Mouse (Mus musculus) right cerebral cortex, postnatal 14 days (tissue): ENCODE data around the gene Ppp1r8.

ENCODE experiments used
- DNase-seq: peaks from one replicate; pipeline ENCODE4 v3.0.0; 2022

Gene Ppp1r8

DNA sequence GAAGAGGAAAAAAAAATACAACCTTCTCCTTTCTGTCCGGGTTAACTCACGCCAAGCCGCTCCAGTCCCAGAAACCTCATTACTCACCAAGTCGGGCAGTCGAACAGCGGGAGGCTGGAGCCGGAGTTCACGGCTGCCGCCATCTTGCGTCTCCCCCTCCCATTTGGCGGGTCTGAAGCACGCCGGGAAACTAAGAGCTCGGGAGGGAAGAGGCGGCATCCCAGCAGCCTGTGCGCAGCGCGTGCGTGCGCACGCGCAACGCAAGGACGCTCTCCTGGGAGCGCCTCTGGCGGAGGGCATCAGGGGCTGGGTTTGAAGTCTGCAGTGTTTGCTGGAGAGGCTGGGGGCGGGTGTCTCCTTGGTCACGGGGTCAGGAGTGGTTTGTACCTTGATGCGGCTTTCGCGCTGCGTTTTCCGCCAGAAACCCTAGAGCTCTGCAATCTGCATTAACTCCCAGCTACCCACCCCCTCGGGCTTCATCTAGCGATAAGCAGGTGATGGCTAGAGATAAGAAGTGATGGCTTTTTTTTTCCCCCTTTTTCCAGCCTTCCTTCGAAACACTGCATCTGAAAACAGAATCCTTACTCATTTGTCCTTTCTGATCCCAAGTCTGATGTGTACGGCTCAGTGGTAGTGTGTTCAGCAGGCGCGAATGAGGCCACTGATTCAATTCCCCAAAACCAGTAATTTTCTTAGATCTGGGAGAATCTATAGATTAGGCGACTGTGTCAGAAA is at the start of gene Ppp1r8:
Gene Ppp1r8, minus strand, starts transcription at position 200 of the 735 bp plus-strand sequence.
- DNase-seq, result peak; percentile 87

DNA sequence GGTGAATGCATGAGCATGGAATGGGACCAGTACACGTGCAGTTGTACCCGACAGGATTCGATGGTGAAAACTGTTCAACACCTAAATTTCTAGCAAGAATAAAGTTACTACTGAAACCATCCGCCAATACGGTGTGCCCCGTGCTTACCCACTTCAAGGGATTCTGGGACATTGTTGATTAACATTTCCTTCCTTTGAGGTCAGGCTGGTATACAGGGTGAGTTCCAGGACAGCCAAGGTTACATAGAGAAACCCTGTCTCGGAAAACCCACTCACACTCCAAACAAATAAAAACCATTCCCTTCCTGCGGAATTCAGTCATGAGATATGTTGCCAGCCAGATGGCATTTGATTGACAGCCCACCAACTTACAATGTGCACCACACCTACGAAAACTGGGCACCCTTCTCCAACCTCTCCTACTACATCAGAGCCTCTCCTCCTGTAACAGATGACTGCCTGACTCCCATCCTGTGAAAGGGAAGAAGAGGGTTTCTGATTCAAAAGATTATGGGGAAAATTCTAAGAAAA is 41.9 kb upstream of the Ppp1r8 start:
- no peak for DNase-seq

DNA sequence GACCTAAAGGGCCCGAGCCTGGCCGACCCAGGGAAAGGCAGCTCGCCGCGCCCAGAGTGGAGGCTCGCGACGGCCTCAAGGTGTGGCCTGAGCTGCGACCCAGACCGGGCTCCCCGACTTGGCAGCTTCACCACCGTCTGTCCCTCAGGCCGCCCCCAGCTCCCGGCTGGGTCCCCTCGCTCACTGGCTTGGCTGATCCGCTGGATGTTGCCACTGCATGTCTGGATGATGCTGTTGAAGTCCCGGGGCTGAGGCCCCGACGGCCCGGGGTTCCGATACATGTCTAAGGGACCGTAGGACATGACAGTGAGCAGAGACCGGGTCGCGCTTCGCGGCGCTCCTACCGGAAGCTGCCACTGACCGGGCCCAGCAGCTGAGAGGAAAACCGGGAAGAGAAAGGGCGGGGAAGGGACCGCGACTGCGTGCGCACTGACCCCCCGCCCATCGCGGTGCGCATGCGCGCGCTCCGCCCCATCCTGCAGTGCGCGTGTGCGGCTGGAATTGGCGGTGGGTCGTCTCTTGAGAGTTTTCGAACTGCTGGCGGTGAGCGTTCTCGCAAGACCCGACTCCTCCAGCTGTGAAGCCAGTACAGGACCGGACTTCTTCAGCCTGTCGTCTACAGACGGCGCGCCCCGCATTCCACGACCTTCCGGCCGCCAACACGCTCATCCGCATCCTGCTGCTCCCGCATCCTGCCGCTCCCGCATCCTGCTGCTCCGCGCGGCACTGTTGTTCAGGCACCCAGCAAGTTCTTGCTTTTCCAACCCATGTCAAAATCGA is 41.3 kb upstream of the Ppp1r8 start, which contains the start of gene Stx12:
Gene Stx12, minus strand, starts transcription at position 446 of the 780 bp plus-strand sequence.
- peak; percentile 91 for DNase-seq

DNA sequence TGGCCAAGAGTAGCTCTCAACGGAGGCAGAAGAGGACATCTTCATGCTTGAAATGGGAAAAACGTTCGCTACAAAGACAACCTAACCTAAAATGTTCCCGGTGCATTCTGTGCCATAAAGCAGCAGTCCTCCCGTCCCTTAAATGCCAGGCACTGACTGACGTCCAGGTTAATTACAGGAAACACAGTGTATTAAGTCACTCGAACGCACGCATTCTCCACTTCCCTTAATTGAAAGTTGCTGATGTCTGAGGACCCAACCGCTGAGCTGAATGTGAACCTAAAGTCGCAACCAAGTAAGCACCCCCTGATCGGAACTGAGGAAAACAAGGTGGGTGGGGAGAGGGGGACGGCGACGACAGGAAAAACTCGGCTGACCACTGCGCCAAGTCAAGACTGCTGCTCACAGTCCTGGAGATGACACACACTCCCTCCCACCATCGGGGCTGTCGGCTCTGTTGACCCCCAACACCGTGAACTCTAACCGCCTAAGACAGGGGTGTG is 40.6 kb upstream of the Ppp1r8 start:
- DNase-seq, result no peak

DNA sequence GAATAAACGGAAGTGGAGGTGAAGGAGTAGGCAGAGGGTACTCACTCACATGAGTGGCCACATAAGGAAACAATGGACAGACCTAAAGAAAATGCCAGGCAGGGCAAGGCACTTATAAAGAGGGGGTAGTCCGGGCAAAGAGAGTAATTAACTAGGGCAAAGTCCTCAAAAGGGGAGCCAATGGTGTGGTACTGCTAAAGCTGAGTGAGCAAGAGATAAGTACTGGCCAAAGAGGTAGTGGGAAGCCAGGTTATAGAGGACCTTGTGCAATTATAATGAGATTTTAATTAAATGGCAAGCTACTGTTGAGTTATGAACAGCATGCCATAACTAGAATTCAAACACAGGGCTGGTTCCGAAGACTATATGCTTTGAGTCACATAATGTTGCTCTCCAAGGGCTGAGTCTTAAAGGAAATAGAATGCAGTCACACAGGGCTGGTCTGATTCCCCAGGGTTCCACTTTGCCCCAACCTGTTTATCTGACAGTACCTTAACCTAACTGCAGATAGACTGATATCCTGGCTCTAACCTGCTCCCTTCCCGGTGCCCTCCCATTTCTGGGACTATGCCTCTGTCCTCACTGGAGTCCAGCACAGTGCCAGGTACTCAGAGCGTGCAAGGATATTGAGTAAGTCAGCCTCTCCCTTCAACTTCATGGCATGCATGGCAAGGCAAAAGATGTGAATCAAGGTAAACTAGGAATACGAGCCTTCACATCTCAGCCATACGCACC is 31.6 kb upstream of the Ppp1r8 start:
- DNase-seq, result no peak

DNA sequence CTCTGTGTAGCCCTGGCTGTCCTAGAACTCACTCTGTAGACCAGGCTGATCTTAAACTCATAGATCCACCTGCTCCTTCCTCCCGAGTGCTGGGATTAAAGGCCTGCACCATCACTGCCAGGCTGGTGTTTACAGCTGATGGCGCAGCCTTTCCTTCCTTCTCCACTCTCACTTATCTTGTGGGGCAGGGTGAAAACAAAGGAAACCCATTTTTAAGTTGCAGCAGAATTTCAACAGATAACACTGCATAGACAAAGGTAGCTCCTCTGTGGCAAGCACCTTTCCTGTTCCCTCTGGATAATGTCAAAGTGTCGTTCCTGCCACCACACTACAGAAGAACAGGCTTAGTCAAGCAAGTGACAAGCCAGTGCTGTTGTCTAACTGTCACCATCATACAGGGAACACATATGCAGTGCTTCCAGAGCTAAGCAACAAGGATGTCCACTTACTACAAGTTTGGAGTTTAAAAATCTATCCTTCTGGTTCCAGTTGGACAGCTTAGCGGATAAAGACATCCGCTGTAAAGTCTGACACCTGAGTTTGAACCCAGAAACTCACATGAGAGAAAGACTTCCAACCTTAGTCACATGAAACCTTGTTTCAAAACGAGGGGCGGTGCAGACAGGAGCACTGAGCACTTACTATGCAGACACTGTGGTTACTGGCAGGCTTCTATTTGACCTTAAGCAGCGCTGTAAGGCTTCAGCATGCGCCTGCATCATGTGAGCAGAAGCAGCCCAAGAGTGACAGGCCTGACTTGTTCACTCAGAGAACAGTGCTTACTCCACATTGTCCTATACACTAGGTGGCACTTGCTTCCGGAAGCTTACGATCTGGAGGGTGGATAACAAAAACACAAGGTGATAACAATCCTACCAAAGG is 30.8 kb upstream of the Ppp1r8 start:
- no peak for DNase-seq

DNA sequence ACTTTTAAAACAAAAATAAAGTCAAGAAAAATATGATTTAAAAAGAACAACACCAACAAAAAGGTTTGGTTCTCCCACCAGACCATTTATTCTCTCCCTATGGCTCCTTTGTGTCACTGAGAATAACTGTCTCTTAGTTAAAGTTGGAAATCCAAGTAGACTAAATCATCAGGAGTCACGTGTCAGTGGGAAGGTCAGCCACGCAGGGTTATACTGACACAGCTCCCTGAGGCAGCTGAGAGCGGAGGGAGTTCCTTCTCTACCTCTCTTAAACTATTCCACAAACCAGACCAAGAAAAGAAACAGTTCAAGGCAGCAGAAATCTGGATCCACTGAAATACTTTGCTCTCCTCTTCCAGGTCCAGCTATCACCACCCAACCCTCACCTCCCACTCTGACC is 28.1 kb upstream of the Ppp1r8 start:
- DNase-seq, result no peak

DNA sequence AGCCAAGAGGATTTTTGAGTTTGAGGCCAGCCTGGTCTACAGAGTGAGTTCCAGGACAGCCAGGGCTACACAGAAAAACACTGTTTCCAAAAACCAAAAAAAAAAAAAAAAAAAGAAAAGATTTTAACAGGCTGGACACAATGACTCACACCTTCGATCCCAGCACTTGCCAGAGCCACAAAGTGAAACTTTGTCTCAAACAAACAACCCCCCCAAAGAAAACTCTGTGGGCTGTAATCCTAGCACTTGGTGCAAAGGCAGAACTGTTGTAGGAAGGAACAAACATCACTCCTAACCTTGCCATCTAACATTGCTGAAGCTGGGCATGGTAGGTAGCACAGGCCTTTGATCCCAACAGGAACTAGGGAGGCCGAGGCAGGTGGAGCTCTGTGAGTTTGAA is 21.9 kb upstream of the Ppp1r8 start:
- no peak for DNase-seq

DNA sequence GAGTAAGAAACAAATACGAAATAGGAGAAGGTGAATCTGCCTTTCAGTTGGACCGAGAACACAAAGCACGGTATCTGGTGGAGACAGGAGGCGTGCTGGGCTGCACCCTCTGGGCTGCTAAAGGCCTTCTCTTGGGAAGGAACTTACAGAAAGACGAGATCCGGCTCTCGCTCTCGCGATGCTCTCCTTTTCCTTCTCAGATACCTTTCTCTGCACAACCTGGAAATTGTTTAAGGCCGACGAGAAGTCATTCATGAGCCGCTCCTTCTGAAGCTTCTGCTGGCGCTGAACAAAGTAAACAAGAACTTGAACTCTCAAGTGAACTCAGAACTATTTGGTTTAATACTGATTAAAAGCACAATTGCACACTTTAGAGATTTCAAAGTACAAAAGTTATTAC is 20.0 kb upstream of the Ppp1r8 start:
- DNase-seq, result no peak

DNA sequence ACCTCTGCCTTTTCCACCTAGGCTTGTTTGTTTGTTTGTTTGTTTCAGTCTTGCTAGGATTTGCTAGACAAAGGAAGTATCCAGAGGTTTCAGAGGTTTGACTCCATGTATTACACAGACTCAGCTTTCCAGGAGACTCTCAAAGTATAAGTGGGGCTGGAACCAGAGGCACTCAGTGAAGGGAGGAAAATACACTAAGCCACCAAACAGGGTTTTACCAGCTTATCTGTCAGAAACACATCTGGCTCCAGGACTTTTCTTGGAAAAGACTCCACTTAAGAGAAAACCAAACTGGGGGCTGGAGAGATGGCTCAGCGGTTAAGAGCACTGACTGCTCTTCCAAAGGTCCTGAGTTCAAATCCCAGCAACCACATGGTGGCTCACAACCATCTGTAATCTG is 17.9 kb upstream of the Ppp1r8 start:
- DNase-seq, result no peak

DNA sequence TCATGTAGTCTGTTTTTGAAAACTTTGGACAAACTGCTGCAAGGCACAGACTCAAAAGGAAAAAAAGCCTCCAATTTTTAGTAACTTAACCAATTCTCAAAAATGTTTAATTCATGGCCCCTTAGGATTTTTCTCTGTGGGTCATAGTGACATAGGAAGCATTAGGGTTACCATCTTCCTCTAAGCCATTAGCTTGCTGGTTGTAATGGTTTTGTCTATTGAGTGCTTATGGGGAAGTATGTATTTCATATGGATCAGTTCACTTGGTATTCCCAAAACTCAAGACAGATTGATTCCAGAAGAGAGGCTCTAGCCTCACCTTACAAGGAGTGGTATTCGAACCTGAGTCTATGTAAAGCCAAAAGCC is 719 bp upstream of the Ppp1r8 start:
- no peak for DNase-seq

DNA sequence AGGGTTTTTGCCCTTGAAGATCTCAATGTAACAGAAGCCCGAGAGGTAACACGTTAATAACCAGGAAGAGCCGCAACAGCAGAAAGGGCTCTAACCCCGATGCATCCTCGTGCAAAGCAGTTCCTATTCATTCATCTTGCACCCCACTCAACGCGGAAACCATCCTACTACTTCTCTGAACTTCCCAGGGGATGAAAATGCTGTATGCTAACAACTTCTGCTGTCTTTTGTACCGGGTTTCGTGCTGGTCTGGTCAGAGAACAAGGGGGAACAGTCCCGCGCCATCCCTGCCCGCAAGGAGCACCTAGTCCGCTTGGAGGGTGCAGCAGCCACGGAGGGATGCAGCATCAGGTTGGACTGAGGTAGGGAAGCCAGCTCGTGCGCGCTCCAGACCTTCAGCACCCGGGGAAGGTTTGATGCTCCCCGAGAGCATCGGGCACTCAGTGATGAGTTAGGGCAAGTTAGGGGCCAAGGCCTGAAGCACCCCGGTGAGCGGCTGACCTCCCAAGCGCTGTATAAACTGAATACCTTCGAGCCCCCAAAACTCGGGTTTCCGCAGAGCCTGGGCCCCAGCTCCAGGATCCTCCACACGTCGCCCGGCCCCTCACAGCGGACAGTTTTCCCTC is 575 bp downstream of the Ppp1r8 start:
- peak; percentile 24 for DNase-seq

DNA sequence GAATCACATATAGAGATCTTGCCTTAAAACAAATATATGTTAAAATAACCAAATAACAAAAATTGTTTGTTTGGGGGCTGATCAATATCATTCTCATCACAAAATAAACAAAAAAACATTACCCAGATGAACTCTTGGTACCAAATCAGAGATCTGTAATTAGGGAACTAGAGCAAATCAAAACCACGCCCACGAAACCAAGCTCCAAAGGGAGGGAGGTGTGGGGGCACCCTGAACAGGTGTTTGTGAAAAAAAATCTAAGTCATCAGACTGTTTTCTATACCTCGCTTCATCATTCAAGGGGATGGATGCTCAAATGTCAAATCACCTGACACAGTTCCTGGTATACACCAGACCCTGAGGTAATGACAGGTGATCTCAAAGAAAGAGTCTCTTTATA is 1.5 kb downstream of the Ppp1r8 start:
- DNase-seq, result no peak

DNA sequence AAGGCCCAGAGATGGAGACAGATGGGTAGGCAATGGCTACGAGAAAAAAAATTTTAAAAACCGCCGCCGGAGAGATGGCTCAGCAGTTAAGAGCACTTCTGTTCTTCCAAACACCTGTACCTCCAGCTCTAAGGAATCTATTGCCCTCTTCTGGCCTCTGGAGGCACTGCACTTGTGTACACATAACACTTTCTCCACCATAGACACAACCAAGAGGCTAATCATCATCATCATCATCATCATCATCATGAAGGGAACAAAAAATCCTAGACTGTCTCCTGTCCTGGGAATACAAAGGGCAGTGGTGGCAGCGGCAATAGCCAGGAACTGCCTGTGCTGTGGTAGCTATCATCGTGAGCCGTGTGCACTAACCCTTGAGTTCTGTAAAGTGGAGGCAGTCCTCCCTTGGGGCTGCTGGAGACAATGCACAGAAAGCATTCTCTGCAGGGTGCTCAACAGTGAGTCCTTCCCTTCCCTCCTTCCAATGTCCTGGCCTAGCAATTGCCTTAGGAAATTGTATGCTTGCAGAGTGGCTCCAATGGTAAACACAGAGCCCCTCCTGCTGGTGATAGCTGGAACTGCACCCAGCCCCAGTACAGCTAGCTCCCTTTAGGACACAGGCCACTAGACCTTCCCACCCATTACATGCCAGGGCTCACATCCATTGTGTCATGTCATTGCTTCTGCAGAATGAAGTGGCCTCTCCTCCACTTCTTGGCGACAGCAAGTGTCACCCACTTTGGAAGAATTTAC is 19.2 kb downstream of the Ppp1r8 start:
- peak; percentile 77 for DNase-seq

DNA sequence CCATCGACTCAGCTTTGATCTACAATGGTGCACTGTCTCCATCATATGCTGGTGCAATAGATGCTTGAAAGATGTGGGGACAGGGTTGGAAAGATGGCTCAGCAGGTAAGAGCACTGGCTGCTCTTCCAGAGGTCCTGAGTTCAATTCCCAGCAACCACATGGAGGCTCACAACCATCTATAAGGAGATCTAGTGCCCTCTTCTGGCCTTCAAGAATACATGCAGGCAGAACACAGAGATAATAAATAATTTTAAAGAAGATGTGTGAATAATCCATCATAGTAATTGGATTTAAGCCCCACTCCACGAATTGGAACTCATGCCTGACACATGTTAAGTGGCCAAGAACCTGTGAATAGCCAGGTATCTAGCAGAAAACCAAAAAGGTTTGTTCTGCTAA is 24.5 kb downstream of the Ppp1r8 start:
- DNase-seq, result no peak

DNA sequence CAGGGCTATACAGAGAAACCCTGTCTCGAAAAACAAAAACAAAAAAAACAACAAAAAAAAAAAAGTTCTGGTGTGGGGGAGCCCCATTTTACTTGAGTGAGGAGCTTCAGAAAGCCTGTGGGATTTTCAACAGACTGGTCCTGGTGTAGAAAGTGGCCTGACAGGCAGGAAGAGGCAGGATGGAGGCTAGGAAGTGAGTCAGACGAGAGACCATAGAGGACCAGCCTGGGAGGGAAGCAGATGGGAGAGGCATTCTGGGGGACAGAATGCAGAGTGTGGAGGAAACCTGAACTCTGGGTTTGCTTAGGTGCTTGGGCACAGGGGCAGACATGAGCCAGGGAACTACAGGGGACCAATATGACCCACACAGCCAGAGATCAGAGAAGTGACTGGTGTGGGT is 26.1 kb downstream of the Ppp1r8 start:
- DNase-seq, result no peak

DNA sequence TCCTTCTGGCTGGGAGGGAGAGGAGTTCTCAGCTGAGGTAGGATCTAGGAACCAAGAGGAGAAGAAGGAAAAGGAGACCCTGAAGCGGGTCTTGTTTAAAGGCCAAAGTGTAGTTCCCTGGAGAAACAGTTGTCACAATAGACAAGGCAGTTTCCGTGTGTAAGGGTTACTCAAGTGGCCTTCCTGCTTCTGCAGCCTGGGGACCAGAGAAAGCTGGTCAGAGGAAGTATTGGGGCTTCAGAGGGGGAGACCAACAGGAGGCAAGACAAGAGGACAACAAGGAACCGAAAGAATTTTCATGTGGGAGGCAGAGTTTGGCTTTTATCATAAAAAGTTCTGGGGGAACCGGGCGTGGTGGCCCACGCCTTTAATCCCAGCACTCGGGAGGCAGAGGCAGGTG is 26.6 kb downstream of the Ppp1r8 start:
- no peak for DNase-seq

DNA sequence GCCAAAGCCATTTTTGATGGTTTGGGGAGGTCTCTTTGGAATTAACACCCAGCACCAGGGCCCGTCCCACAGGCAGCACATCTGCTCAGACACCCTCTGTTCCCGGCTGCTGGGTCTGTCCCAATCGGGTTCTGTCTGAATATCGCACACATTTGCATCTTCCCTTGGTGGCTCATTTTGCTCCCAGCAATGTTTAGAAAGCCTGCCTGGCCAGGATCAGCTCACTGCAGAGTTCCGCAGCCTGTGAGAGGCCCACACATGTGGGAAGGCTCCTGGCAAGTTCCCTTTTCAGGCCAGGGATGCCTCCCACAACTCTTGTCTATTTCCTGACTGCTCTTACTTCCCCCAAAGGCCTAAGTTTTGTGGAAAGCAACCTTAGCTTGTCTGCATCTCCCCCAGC is 33.3 kb downstream of the Ppp1r8 start:
- DNase-seq, result no peak

DNA sequence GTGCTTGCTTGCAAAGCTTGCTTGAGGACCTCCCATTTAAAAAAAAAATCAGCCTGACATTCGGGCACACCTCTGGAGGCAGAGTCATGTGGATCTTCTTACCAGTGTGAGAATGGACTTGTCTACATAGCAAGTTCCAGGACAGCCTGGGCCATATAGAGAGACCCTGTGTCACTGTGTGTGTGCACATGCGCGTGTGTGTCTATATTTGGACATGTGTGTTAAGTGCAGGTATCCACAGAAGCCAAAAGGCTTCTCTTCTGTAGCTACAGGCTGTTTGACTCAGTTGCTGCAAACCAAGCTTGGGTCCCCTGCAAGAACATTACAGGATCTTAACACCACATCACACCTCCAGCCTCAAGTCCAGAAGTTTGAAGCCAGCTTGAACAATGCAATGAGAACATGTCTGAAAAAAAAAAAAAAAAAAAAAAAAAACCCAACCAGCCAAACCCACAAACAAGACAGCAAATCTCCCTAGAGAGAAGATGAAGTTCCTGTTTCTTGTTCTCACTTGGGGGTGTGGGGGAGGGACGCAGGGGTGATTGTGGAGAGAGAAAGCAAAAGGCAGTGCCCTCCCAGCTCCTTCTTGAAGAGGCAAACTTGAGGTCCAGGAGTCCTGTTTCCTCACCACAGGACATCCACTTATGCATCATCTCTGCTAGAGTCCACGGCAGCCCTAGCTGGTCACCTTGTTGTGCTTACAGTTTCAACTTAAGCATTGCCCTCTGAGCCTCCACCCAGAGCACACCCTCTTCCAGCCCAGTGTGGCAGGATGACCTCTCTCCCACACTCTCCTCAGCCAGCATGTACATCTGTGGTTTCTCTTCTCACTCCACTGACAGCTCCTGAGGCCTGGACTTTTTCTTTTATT is 35.0 kb downstream of the Ppp1r8 start:
- DNase-seq, result no peak

DNA sequence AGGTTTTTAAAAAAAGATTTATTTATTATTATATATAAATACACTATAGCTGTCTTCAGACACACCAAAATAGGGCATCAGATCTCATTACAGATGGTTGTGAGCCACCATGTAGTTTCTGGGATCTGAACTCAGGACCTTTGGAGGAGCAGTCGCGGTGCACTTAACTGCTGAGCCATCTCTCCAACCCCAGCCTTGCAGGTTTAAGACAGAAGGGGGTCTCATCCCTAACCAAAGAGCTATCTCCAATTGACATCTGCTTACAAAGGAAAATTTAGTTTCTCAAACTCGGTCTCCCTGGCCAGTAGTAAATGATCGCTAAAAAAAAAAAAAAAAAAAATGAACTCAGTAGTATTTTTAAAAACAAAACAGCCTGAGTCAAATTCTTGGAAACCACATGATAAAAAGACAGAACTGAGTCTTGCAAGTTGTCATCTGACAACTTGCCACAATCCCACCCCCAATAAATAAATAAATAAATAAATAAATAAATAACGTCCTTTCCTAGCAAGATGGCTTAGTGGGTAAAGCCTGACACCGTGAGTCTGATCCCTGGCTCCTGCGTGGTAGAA is 36.3 kb downstream of the Ppp1r8 start:
- no peak for DNase-seq
